Mouse (Mus musculus): ENCODE data around the gene Zfp772. TPM values are rescaled to one million over a fixed set of nuclear protein-coding genes. Genes with fewer than 3 reads are reported as not detected.
"Not testable (repeated sequence)": the region's sequence is repeated elsewhere in the genome, so short reads cannot be mapped to it uniquely, and the experiment has no call there.

Gene Zfp772
- 1.9 and 3.6 TPM in 2 replicates for polyA plus RNA-seq (2012; ENCODE audit: insufficient read depth, insufficient read length, missing spikeins)

- not testable (repeated sequence) for H3K4me1 ChIP-seq (ENCODE audit: control insufficient read depth, insufficient read depth, insufficient read length, low read length); H3K27ac ChIP-seq (replicated peaks; ENCODE audit: low read depth, low read length)
- H3K4me3 ChIP-seq (ENCODE audit: insufficient read depth, low read depth, low read length), result peak within 1 kb of the TSS; percentile 66
These were observed at the start of gene Zfp772 for GRCm38 (mm10) chr7:7209313-7210151. Gene Zfp772 (minus strand): TSS chr7:7209998.

GRCm38 (mm10) chr7:7247228-7247627 lies 37.4 kb upstream of the Zfp772 start, which contains the start of gene Vmn2r29:
Gene Vmn2r29 (minus strand): TSS chr7:7247328.
- H3K27ac ChIP-seq (replicated peaks; ENCODE audit: low read depth, low read length); H3K4me3 ChIP-seq (ENCODE audit: insufficient read depth, low read depth, low read length); H3K4me1 ChIP-seq (ENCODE audit: control insufficient read depth, insufficient read depth, insufficient read length, low read length): not testable (repeated sequence)

GRCm38 (mm10) chr7:7188191-7188942 lies 21.4 kb downstream of the Zfp772 start:
- no peaks in the 10 kb centered on the region for H3K4me1 ChIP-seq (ENCODE audit: control insufficient read depth, insufficient read depth, insufficient read length, low read length)
- peak overlapping the region; percentile 81 for H3K4me3 ChIP-seq (ENCODE audit: insufficient read depth, low read depth, low read length)
- H3K27ac ChIP-seq (replicated peaks; ENCODE audit: low read depth, low read length), result no peak overlapping the region

- H3K27ac ChIP-seq (replicated peaks; ENCODE audit: low read depth, low read length), result no peak overlapping the region
These were observed 22.2 kb downstream of the Zfp772 start for GRCm38 (mm10) chr7:7187417-7188190.

GRCm38 (mm10) chr7:7185897-7186296 lies 23.9 kb downstream of the Zfp772 start:
- Histone ChIP-seq H3K4me3 (ENCODE audit: insufficient read depth, low read depth, low read length) (no peak overlapping the region), H3K4me1 (ENCODE audit: control insufficient read depth, insufficient read depth, insufficient read length, low read length) (no peaks in the 10 kb centered on the region), H3K27ac (replicated peaks; ENCODE audit: low read depth, low read length) (no peak overlapping the region)

More at GRCm38 (mm10) chr7:7187417-7188190, 22.2 kb downstream of the Zfp772 start:
- no peaks in the 10 kb centered on the region for H3K4me1 ChIP-seq (ENCODE audit: control insufficient read depth, insufficient read depth, insufficient read length, low read length)
- no peak overlapping the region for H3K4me3 ChIP-seq (ENCODE audit: insufficient read depth, low read depth, low read length)

GRCm38 (mm10) chr7:7171227-7172147 lies 38.3 kb downstream of the Zfp772 start, which contains the start of gene Zfp418:
Gene Zfp418 (plus strand): TSS chr7:7171330.
- Histone ChIP-seq H3K4me1 (ENCODE audit: control insufficient read depth, insufficient read depth, insufficient read length, low read length) (no peaks in the 10 kb centered on the region), H3K27ac (replicated peaks; ENCODE audit: low read depth, low read length) (no peak within 1 kb of the TSS), H3K4me3 (ENCODE audit: insufficient read depth, low read depth, low read length) (peak within 1 kb of the TSS; percentile 93)

Other genes with a start within 250 kb of the Zfp772 start
- not detected in 2 replicates for gene Aurkc, start 214.7 kb downstream of the Zfp772 start, polyA plus RNA-seq (2012; ENCODE audit: insufficient read depth, insufficient read length, missing spikeins)
- 3.6 and 4.9 TPM in 2 replicates for gene Zfp954, start 88.5 kb downstream of the Zfp772 start, polyA plus RNA-seq (2012; ENCODE audit: insufficient read depth, insufficient read length, missing spikeins)
- gene Zfp773, start 73.2 kb downstream of the Zfp772 start, polyA plus RNA-seq (2012; ENCODE audit: insufficient read depth, insufficient read length, missing spikeins), result 0.63 TPM in 1 of 2 replicates, not detected in the other
- gene Zfp418, start 38.7 kb downstream of the Zfp772 start, polyA plus RNA-seq (2012; ENCODE audit: insufficient read depth, insufficient read length, missing spikeins), result 1.4 and 1.5 TPM in 2 replicates
- gene Vmn2r29, start 37.3 kb upstream of the Zfp772 start, polyA plus RNA-seq (2012; ENCODE audit: insufficient read depth, insufficient read length, missing spikeins), result not detected in 2 replicates
- gene Gm45844, start 68.3 kb upstream of the Zfp772 start, polyA plus RNA-seq (2012; ENCODE audit: insufficient read depth, insufficient read length, missing spikeins), result 3.1 and 8.5 TPM in 2 replicates
- gene Clcn4, start 90.9 kb upstream of the Zfp772 start, polyA plus RNA-seq (2012; ENCODE audit: insufficient read depth, insufficient read length, missing spikeins), result 21.9 and 27.7 TPM in 2 replicates
- not detected in 2 replicates for gene Vmn2r30, start 127.6 kb upstream of the Zfp772 start, polyA plus RNA-seq (2012; ENCODE audit: insufficient read depth, insufficient read length, missing spikeins)
- not detected in 2 replicates for gene Gm45783, start 164.6 kb upstream of the Zfp772 start, polyA plus RNA-seq (2012; ENCODE audit: insufficient read depth, insufficient read length, missing spikeins)
- gene Vmn2r31, start 189.7 kb upstream of the Zfp772 start, polyA plus RNA-seq (2012; ENCODE audit: insufficient read depth, insufficient read length, missing spikeins), result not detected in 2 replicates

Measured in brown adipose tissue, adult 24 weeks (tissue).